Mouse (Mus musculus) stomach, embryonic 14.5 days (tissue): ENCODE results near the gene Mapk14. TPM values are rescaled to one million over a fixed set of nuclear protein-coding genes. Genes with fewer than 3 reads are reported as not detected.
"Not testable (repeated sequence)": the region's sequence is repeated elsewhere in the genome, so short reads cannot be mapped to it uniquely, and the experiment has no call there.

Experiments
- ATAC-seq: fragments of 200-750 bp; cut with Nextera tagmentation; 2 replicates; pipeline ENCODE4 v1.8.0; 2017; ENCODE audit warnings: low read depth, moderate TSS enrichment; ENCODE audit not compliant: insufficient number of reproducible peaks, insufficient read depth, low FRiP score
- H3K27ac ChIP-seq: fragments of 300-500 bp; sonication (generic); 2 replicates; pipeline ENCODE4 v1.5.1; 2014; ENCODE audit warnings: mild to moderate bottlenecking, low read length, moderate library complexity, mixed read lengths
- H3K27me3 ChIP-seq: fragments of 300-500 bp; sonication (generic); 2 replicates; pipeline ENCODE4 v1.6.1; 2014; ENCODE audit warnings: low read length, control low read depth, mixed read lengths; ENCODE audit not compliant: control insufficient read depth, insufficient read depth
- H3K36me3 ChIP-seq: fragments of 300-500 bp; sonication (generic); 2 replicates; pipeline ENCODE4 v1.6.1; 2014; ENCODE audit warnings: mild to moderate bottlenecking, control low read depth, low read length, moderate library complexity, mixed read lengths; ENCODE audit not compliant: control insufficient read depth, insufficient read depth
- H3K4me1 ChIP-seq: fragments of 300-500 bp; sonication (generic); 2 replicates; pipeline ENCODE4 v1.6.1; 2014; ENCODE audit warnings: low read length, control low read depth, mixed read lengths; ENCODE audit not compliant: control insufficient read depth, insufficient read depth
- H3K4me2 ChIP-seq: fragments of 300-500 bp; sonication (generic); replicated peaks from 2 replicates; pipeline ENCODE4 v1.6.1; 2014; ENCODE audit warnings: low read depth, low read length, control low read depth
- H3K4me3 ChIP-seq: fragments of 300-500 bp; sonication (generic); 2 replicates; pipeline ENCODE4 v1.5.1; 2014; ENCODE audit warnings: low read depth, low read length, control low read depth
- H3K9ac ChIP-seq: fragments of 300-500 bp; sonication (generic); replicated peaks from 2 replicates; pipeline ENCODE4 v1.6.1; 2014; ENCODE audit warnings: low read depth, mild to moderate bottlenecking, control low read depth, low read length, moderate library complexity, mixed read lengths
- H3K9me3 ChIP-seq: fragments of 300-500 bp; sonication (generic); 2 replicates; pipeline ENCODE4 v1.6.1; 2016; ENCODE audit warnings: low read depth, low read length, control low read depth; ENCODE audit not compliant: control insufficient read depth
- WGBS: fragments of 180-500 bp; shearing (Covaris S2); extraction: QIAGEN DNeasy Blood & Tissue Kit; methylation state at CpG from one replicate; pipeline ENCODE4 v1.1.7; 2014; 5-methylcytosine and 5-hydroxymethylcytosine counted together
- polyA plus RNA-seq: library from polyadenylated mRNA; unstranded; fragments of >200 nt; fragmentation: Nextera tagmentation; extraction: Ambion mirVana; gene quantifications from 2 replicates; pipeline ENCODE4 v1.2.1, GENCODE M21; 2014

Mapk14 gene
- polyA plus RNA-seq, 1 experiment from 2014 or later = 53.4 TPM

DNA sequence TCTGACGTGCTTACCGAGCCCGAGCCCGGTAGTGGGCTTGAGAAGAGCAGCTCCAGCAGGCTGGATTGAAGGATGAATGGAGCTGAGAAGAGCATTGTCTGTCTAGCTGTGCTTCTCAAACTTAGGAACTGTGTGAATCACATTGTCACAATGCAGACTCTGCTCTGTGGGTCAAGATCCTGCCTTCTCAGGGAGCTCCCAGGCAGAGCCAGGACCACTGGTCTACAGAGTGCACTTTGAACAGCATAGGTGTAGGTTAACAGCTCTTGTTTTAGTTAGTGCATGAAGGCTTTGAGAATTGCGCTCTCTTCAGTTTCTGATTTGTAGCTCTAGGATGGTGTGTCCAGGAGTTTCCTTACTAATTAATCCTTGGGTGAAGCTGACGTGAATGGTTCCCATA, 20.1 kb downstream of the Mapk14 start:
- no peak for ATAC-seq
- Histone ChIP-seq H3K36me3 (peaks cover 16% of the 10 kb centered on the region; the same call in 1 of the 2 replicates), H3K9ac (no peak overlapping the region), H3K4me3 (no peak overlapping the region), H3K4me1 (peaks cover 17% of the 10 kb centered on the region), H3K9me3 (no peaks in the 10 kb centered on the region), H3K27ac (no peak overlapping the region), H3K27me3 (no peaks in the 10 kb centered on the region), H3K4me2 (no peak overlapping the region)
- WGBS = 93% methylated on average over 6 of the region's 6 CpGs

DNA sequence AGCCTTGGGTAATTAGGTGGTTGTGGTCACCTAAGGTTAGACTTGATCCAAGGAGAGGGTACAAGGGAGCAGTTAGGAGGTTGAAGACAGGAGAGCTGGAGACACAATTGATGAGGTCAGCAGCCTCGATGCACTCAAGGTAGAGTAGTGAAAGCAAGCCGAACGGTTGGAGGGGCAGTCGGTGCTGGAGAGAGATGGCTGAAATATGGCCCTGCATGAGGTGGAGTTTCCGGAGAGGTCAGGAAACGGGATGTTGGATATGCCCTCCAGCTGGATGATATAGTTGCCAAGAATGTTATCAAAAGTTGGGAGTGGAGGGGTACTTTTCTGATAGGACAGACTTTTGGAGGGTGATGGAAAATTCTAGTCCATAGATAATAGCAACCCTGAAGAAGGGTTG, 21.2 kb downstream of the Mapk14 start:
- no peaks in the 10 kb centered on the region for H3K27me3 ChIP-seq
- no peak for ATAC-seq
- H3K4me2 ChIP-seq = no peak overlapping the region
- H3K27ac ChIP-seq = no peak overlapping the region
- H3K4me1 ChIP-seq = peaks cover 20% of the 10 kb centered on the region
- H3K4me3 ChIP-seq = no peak overlapping the region
- WGBS = 64% methylated on average over 6 of the region's 6 CpGs
- peaks cover 22% of the 10 kb centered on the region for H3K36me3 ChIP-seq
- no peak overlapping the region for H3K9ac ChIP-seq
- H3K9me3 ChIP-seq = no peaks in the 10 kb centered on the region

DNA sequence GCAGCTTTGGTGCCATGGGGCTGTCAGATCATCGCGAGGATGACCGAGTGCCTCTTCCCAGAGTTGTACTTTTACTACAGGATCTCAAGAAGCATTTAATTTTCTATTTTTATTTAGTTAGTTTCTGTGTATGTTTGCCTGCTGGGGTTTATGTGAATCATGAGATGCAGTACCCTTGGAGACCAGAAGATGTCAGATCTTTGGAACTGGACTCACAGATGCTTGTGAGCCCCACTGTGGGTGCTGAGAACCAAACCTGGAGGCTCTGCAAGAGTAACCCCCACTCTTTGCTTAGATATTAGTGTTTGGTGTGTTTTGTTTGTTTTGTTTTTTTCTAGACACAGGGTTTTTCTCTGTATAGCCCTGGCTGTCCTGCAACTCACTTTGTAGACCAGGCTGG, 22.9 kb downstream of the Mapk14 start:
- Histone ChIP-seq H3K36me3 (peaks cover 26% of the 10 kb centered on the region), H3K4me3 (no peak overlapping the region), H3K4me2 (no peak overlapping the region), H3K9ac (no peak overlapping the region), H3K9me3 (no peaks in the 10 kb centered on the region), H3K4me1 (peaks cover 18% of the 10 kb centered on the region), H3K27ac (no peak overlapping the region), H3K27me3 (no peaks in the 10 kb centered on the region)
- no peak for ATAC-seq
- WGBS = 94% methylated on average over 3 of the region's 3 CpGs

DNA sequence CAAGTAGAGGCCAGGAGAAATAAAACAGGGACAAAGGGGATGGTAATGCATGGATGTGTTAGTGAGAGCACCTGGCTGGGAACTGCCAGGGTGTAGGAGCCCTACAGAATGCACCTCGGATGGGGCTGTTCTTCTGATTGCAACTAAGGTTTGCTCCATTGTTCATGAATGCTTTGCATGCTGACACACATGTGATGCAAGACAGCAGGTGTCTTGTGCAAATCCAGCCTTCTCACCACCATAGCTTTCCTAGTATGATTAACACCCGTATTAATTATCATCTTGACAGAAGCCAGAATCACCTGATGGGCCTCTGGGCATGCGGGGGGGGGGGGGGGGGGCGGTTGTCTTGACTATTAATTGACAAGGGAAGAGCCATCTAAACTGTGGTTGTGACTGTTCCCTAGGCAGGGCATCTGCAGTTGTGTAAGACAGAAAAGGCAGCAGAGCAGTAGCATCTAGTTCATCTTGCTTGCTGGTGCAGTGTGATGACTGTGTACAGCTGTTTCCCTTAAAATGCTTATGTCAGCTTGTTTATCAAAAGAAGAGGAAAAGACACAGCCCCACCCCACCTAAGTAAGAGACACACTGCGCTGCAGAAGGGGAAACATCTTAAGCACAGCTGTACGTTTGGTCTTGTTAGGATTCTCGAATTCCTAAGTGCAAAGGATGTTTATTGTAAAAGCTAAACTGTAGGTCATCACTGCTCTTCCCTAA, 24.9 kb downstream of the Mapk14 start:
- Histone ChIP-seq H3K9ac (no peak overlapping the region), H3K4me3 (no peak overlapping the region), H3K36me3 (peaks cover 35% of the 10 kb centered on the region), H3K4me1 (peaks cover 12% of the 10 kb centered on the region; the same call in 1 of the 2 replicates), H3K9me3 (no peaks in the 10 kb centered on the region), H3K4me2 (no peak overlapping the region), H3K27ac (no peak overlapping the region), H3K27me3 (no peaks in the 10 kb centered on the region)
- no peak for ATAC-seq
- WGBS = 41% methylated on average over 7 of the region's 7 CpGs

DNA sequence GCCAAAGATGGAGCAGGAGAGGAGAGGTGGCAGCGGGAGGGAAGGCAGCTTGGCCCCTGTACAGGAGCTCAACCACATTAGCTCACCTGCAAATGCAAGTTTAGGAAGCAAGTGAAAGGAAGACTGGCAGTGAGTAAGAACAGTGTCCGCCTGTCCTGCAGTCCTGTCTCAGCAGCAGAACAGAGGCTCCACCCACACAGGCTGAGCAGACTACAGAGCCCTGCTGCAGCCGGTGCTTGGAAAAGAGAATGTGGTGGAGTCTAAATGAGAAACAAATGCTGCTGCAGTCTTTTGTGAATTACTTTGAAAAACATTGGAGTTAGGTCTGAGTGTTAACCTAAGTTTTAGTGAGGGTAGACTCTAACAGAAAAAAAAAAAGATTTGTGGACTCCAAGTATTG, 26.4 kb downstream of the Mapk14 start:
- H3K4me1 ChIP-seq = peaks cover 12% of the 10 kb centered on the region; the same call in 1 of the 2 replicates
- peaks cover 39% of the 10 kb centered on the region for H3K36me3 ChIP-seq
- H3K27me3 ChIP-seq = no peaks in the 10 kb centered on the region
- H3K27ac ChIP-seq = no peak overlapping the region
- no peak overlapping the region for H3K4me2 ChIP-seq
- no peak overlapping the region for H3K4me3 ChIP-seq
- no peak overlapping the region for H3K9ac ChIP-seq
- no peak for ATAC-seq
- no peaks in the 10 kb centered on the region for H3K9me3 ChIP-seq
- 59% methylated on average over 3 of the region's 3 CpGs for WGBS

DNA sequence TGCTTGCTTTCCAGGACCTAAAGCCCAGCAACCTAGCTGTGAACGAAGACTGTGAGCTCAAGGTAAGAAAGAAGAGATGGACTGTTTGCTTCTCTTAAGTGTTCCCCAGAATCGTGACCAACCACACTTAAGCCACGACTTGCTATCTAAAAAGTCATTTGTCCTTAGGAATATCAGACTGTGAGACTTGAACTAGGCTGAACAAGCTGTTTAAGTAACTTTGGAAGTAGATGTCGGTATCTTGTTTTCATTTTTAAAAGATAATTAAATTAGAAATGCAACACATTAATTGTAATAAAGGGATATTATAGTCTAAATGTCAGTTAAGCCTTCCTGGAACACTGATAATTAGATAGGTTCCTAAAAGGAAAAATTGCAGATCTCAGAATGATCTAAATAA, 34.7 kb downstream of the Mapk14 start, which contains the start of gene AC170998.1:
AC170998.1 (plus strand) TSS at position 301 of the 400 bp plus-strand sequence.
- Histone ChIP-seq H3K27ac (no peak within 1 kb of the TSS), H3K4me1 (no peaks in the 10 kb centered on the region), H3K4me2 (no peak within 1 kb of the TSS), H3K27me3 (no peaks in the 10 kb centered on the region), H3K4me3 (no peak within 1 kb of the TSS), H3K9ac (no peak within 1 kb of the TSS), H3K36me3 (peaks cover 52% of the 10 kb centered on the region), H3K9me3 (no peaks in the 10 kb centered on the region)
- no peak for ATAC-seq
- WGBS = 89% methylated on average over 4 of the region's 4 CpGs

DNA sequence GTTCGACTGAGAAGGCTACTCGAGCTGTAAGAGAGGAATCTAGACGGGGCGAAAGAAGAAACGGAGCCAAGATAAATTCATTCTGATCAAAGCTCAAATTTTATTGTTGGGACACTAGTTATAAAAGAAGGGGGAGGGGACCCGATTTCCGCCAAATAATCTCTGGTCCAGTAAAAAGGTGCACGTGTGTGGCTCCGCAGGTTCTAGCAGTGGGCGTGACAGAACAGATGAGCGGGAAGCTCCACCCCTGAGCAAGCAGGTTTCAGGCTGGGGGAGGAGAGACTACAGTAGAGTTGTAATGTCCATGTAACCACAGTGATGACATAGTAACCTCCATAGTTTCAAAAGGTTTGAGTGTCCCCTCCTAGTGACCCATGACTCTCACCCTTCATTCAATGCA, 36.4 kb downstream of the Mapk14 start:
- peaks cover 61% of the 10 kb centered on the region for H3K36me3 ChIP-seq
- H3K4me2 ChIP-seq, H3K9me3 ChIP-seq, H3K9ac ChIP-seq, H3K4me3 ChIP-seq, H3K4me1 ChIP-seq, H3K27me3 ChIP-seq, ATAC-seq, H3K27ac ChIP-seq: not testable (repeated sequence)
- WGBS = 92% methylated on average over 11 of the region's 11 CpGs

DNA sequence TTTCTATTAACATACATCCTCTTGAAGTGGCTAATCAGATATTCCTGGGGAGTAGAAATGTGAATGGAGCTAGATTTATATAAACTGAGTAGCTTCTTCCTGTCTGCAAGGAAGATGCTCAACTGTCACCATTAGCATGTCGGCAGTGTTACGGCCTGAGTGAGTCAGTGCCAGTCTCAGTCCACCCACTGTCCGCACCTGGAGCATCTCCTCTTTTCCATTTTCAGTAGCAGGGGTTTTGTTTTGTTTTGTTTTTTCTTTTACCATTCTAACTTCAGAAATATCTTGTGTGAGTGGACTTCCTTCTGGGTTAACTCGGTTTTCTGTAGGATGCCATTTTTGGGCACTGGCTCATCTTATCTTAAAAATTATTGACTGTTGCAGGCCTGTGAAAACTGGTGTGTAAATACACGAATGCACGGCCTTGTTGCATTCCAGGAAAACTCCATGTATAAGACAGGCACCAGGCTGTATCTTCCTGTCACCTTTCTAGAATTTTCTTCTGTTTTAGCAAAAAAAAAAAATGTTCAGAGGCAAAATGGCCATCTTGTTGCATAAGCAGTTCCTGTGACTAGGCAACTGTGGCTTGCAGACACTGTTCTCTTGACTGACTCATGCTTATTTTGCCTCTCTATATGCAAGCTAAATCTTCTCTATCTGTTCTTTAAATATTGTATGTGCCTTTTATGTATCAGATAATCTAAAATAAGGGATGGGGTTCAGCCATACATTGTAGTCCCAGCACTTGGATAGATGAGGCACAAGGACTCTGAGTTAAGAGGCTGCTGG, 44.4 kb downstream of the Mapk14 start:
- Histone ChIP-seq H3K27me3 (no peaks in the 10 kb centered on the region), H3K4me2 (no peak overlapping the region), H3K27ac (no peak overlapping the region), H3K9me3 (no peaks in the 10 kb centered on the region), H3K9ac (no peak overlapping the region), H3K4me3 (no peak overlapping the region), H3K36me3 (peaks cover 40% of the 10 kb centered on the region), H3K4me1 (no peaks in the 10 kb centered on the region)
- no peak for ATAC-seq
- 79% methylated on average over 6 of the region's 6 CpGs for WGBS
